Mouse (Mus musculus) heart, embryonic 16.5 days (tissue): ENCODE measurements around the gene Tmem247. TPM values are rescaled to one million over a fixed set of nuclear protein-coding genes. Genes with fewer than 3 reads are reported as not detected.

Experiments used
- ATAC-seq: fragments of 200-750 bp; cut with Nextera tagmentation; replicated peaks from 2 replicates; pipeline ENCODE4 v1.8.0; 2017; ENCODE audit warnings: moderate number of reproducible peaks; ENCODE audit not compliant: insufficient read depth, low FRiP score; ENCODE audit errors: extremely low read depth
- H3K27ac ChIP-seq: fragments of 300-500 bp; sonication (generic); 2 replicates; pipeline ENCODE4 v1.5.1; 2014; ENCODE audit warnings: mild to moderate bottlenecking, low read length, control low read depth, moderate library complexity
- H3K27me3 ChIP-seq: fragments of 300-500 bp; sonication (generic); 2 replicates; pipeline ENCODE4 v1.6.1; 2014; ENCODE audit warnings: low read length, mixed read lengths; ENCODE audit not compliant: control insufficient read depth, insufficient read depth
- H3K36me3 ChIP-seq: fragments of 300-500 bp; sonication (generic); 2 replicates; pipeline ENCODE4 v1.6.1; 2014; ENCODE audit not compliant: control insufficient read depth, insufficient read depth
- H3K4me1 ChIP-seq: fragments of 300-500 bp; sonication (generic); 2 replicates; pipeline ENCODE4 v1.6.1; 2014; ENCODE audit warnings: low read length, mixed read lengths; ENCODE audit not compliant: control insufficient read depth, insufficient read depth
- H3K4me2 ChIP-seq: fragments of 300-500 bp; sonication (generic); 2 replicates; pipeline ENCODE4 v1.6.1; 2014; ENCODE audit warnings: low read depth, mild to moderate bottlenecking, control low read depth, low read length
- H3K4me3 ChIP-seq: fragments of 300-500 bp; sonication (generic); 2 replicates; pipeline ENCODE4 v1.5.1; 2014; ENCODE audit warnings: mild to moderate bottlenecking, control low read depth, low read length
- H3K9ac ChIP-seq: fragments of 300-500 bp; sonication (generic); 2 replicates; pipeline ENCODE4 v1.6.1; 2014; ENCODE audit warnings: low read length, control low read depth
- H3K9me3 ChIP-seq: fragments of 300-500 bp; sonication (generic); replicated peaks from 2 replicates; pipeline ENCODE4 v1.6.1; 2016; ENCODE audit warnings: low read length; ENCODE audit not compliant: control insufficient read depth
- WGBS: fragments of 180-500 bp; shearing (Covaris S2); extraction: QIAGEN DNeasy Blood & Tissue Kit; methylation state at CpG from one replicate; pipeline ENCODE4 v1.1.7; 2014; 5-methylcytosine and 5-hydroxymethylcytosine counted together
- polyA plus RNA-seq: library from polyadenylated mRNA; unstranded; fragments of >200 nt; fragmentation: Nextera tagmentation; extraction: Ambion mirVana; gene quantifications from 2 replicates; pipeline ENCODE4 v1.2.1, GENCODE M21; 2015

Gene Tmem247
- polyA plus RNA-seq, 1 experiment from 2014 or later, result not detected

GRCm38 (mm10) chr17:86947840-86948796 is 31.0 kb downstream of the Tmem247 start, which contains the start of gene Atp6v1e2:
Gene Atp6v1e2 (minus strand): TSS chr17:86947897.
- Histone ChIP-seq H3K4me2 (no peak within 1 kb of the TSS), H3K9ac (no peak within 1 kb of the TSS), H3K27ac (no peak within 1 kb of the TSS), H3K4me1 (no peaks in the 10 kb centered on the region), H3K9me3 (no peaks in the 10 kb centered on the region), H3K27me3 (no peaks in the 10 kb centered on the region), H3K36me3 (no peaks in the 10 kb centered on the region), H3K4me3 (no peak within 1 kb of the TSS)
- ATAC-seq, result no peak
- WGBS, result 84% methylated on average over 28 of the region's 28 CpGs

GRCm38 (mm10) chr17:86948801-86949200 is 31.7 kb downstream of the Tmem247 start:
- Histone ChIP-seq H3K27ac (no peak overlapping the region), H3K36me3 (no peaks in the 10 kb centered on the region), H3K4me3 (no peak overlapping the region), H3K9me3 (no peaks in the 10 kb centered on the region), H3K4me2 (no peak overlapping the region), H3K4me1 (no peaks in the 10 kb centered on the region), H3K9ac (no peak overlapping the region), H3K27me3 (no peaks in the 10 kb centered on the region)
- ATAC-seq, result no peak
- WGBS, result 72% methylated on average over 6 of the region's 6 CpGs

- 78% methylated on average over 5 of the region's 5 CpGs for WGBS
- ATAC-seq, result no peak
- H3K36me3 ChIP-seq, result no peaks in the 10 kb centered on the region
These were observed 40.1 kb downstream of the Tmem247 start for GRCm38 (mm10) chr17:86957239-86957638.

GRCm38 (mm10) chr17:86957968-86958367 is 40.8 kb downstream of the Tmem247 start:
- Histone ChIP-seq H3K36me3 (no peaks in the 10 kb centered on the region), H3K9ac (no peak overlapping the region), H3K4me2 (peak overlapping the region; percentile 32; the same call in 1 of the 2 replicates), H3K9me3 (peaks cover 3% of the 10 kb centered on the region; the same call in 1 of the 2 replicates), H3K4me3 (no peak overlapping the region), H3K27ac (peak overlapping the region; percentile 51), H3K4me1 (peaks cover 34% of the 10 kb centered on the region), H3K27me3 (no peaks in the 10 kb centered on the region)
- no peak for ATAC-seq
- 53% methylated on average over 14 of the region's 14 CpGs for WGBS

More at GRCm38 (mm10) chr17:86957239-86957638, 40.1 kb downstream of the Tmem247 start:
- Histone ChIP-seq H3K9me3 (peaks cover 3% of the 10 kb centered on the region; the same call in 1 of the 2 replicates), H3K9ac (no peak overlapping the region), H3K27ac (peak overlapping the region; percentile 49), H3K27me3 (no peaks in the 10 kb centered on the region), H3K4me2 (peak overlapping the region; percentile 5; the same call in 1 of the 2 replicates), H3K4me1 (peaks cover 34% of the 10 kb centered on the region), H3K4me3 (no peak overlapping the region)

GRCm38 (mm10) chr17:86961301-86961841 is 44.2 kb downstream of the Tmem247 start:
- Histone ChIP-seq H3K4me3 (no peak overlapping the region), H3K4me1 (peaks cover 53% of the 10 kb centered on the region), H3K27ac (peak overlapping the region; percentile 98), H3K36me3 (no peaks in the 10 kb centered on the region; the same call in 1 of the 2 replicates), H3K27me3 (no peaks in the 10 kb centered on the region), H3K9me3 (no peaks in the 10 kb centered on the region; the same call in 1 of the 2 replicates), H3K4me2 (peak overlapping the region; percentile 71), H3K9ac (no peak overlapping the region)
- 47% methylated on average over 8 of the region's 8 CpGs for WGBS
- ATAC-seq, result no peak

- H3K9me3 ChIP-seq, result no peaks in the 10 kb centered on the region
- peak overlapping the region; percentile 98 for H3K27ac ChIP-seq
- no peaks in the 10 kb centered on the region; the same call in 1 of the 2 replicates for H3K36me3 ChIP-seq
- no peaks in the 10 kb centered on the region for H3K27me3 ChIP-seq
- H3K4me1 ChIP-seq, result peaks cover 59% of the 10 kb centered on the region
- peak overlapping the region; percentile 90 for H3K4me3 ChIP-seq
- WGBS, result under 1% methylated on average over 24 of the region's 24 CpGs
- peak; percentile 43 for ATAC-seq
- H3K4me2 ChIP-seq, result peak overlapping the region; percentile 71
- peak overlapping the region; percentile 97 for H3K9ac ChIP-seq
These were observed 45.2 kb downstream of the Tmem247 start for GRCm38 (mm10) chr17:86962297-86962893.

- H3K4me1 ChIP-seq, result peaks cover 64% of the 10 kb centered on the region
These were observed 45.9 kb downstream of the Tmem247 start, which contains the start of gene Rhoq for GRCm38 (mm10) chr17:86962894-86963585. Gene Rhoq (plus strand): TSS chr17:86963082.

GRCm38 (mm10) chr17:86963586-86963902 is 46.4 kb downstream of the Tmem247 start:
- H3K4me2 ChIP-seq, result peak overlapping the region; percentile 71
- peak overlapping the region; percentile 90 for H3K4me3 ChIP-seq
- peak overlapping the region; percentile 97 for H3K9ac ChIP-seq
- H3K27ac ChIP-seq, result peak overlapping the region; percentile 98
- no peaks in the 10 kb centered on the region for H3K9me3 ChIP-seq
- peaks cover 65% of the 10 kb centered on the region for H3K4me1 ChIP-seq
- WGBS, result 0% methylated on average over 26 of the region's 26 CpGs
- no peaks in the 10 kb centered on the region for H3K27me3 ChIP-seq
- ATAC-seq, result peak; percentile 2; the same call in 1 of the 2 replicates
- H3K36me3 ChIP-seq, result no peaks in the 10 kb centered on the region; the same call in 1 of the 2 replicates

More at GRCm38 (mm10) chr17:86962894-86963585, 45.9 kb downstream of the Tmem247 start, which contains the start of gene Rhoq:
- Histone ChIP-seq H3K36me3 (no peaks in the 10 kb centered on the region; the same call in 1 of the 2 replicates), H3K27ac (peak within 1 kb of the TSS; percentile 98), H3K4me2 (peak within 1 kb of the TSS; percentile 71), H3K27me3 (no peaks in the 10 kb centered on the region), H3K9ac (peak within 1 kb of the TSS; percentile 97), H3K9me3 (no peaks in the 10 kb centered on the region), H3K4me3 (peak within 1 kb of the TSS; percentile 90)
- WGBS, result under 1% methylated on average over 70 of the region's 86 CpGs
- ATAC-seq, result peak; percentile 82
